Mouse (Mus musculus) lung, embryonic 14.5 days (tissue): ENCODE measurements around the gene Tspan18. TPM values are rescaled to one million over a fixed set of nuclear protein-coding genes. Genes with fewer than 3 reads are reported as not detected.

ENCODE experiments used
- ATAC-seq: fragments of 200-750 bp; cut with Nextera tagmentation; 2 replicates; pipeline ENCODE4 v1.8.0; 2017; ENCODE audit warnings: mild to moderate bottlenecking, moderate TSS enrichment, moderate library complexity; ENCODE audit not compliant: insufficient read depth
- DNase-seq: peaks from one replicate; pipeline ENCODE4 v3.0.0-alpha.2; 2015
- H3K27ac ChIP-seq: fragments of 300-500 bp; sonication (generic); 2 replicates; pipeline ENCODE4 v1.5.1; 2014; ENCODE audit warnings: low read depth, mild to moderate bottlenecking, moderate library complexity
- H3K27me3 ChIP-seq: fragments of 300-500 bp; sonication (generic); 2 replicates; pipeline ENCODE4 v1.6.1; 2014; ENCODE audit warnings: low read length, control low read depth; ENCODE audit not compliant: insufficient read depth
- H3K36me3 ChIP-seq: fragments of 300-500 bp; sonication (generic); 2 replicates; pipeline ENCODE4 v1.6.1; 2014; ENCODE audit warnings: control low read depth; ENCODE audit not compliant: insufficient read depth
- H3K4me1 ChIP-seq: fragments of 300-500 bp; sonication (generic); 2 replicates; pipeline ENCODE4 v1.6.1; 2014; ENCODE audit warnings: antibody characterized with exemption, control low read depth; ENCODE audit not compliant: insufficient read depth
- H3K4me2 ChIP-seq: fragments of 300-500 bp; sonication (generic); 2 replicates; pipeline ENCODE4 v1.6.1; 2014; ENCODE audit warnings: mild to moderate bottlenecking
- H3K4me3 ChIP-seq: fragments of 300-500 bp; sonication (generic); 2 replicates; pipeline ENCODE4 v1.5.1; 2014; ENCODE audit warnings: low read depth, low read length
- H3K9ac ChIP-seq: fragments of 300-500 bp; sonication (generic); 2 replicates; pipeline ENCODE4 v1.6.1; 2014
- H3K9me3 ChIP-seq: fragments of 300-500 bp; sonication (generic); 2 replicates; pipeline ENCODE4 v1.6.1; 2016; ENCODE audit warnings: low read depth, low read length, control low read depth
- CTCF ChIP-seq: IDR thresholded peaks from 2 replicates; pipeline ENCODE4 v1.5.1; 2016; ENCODE audit warnings: antibody characterized with exemption, low read depth
- WGBS: fragments of 180-500 bp; shearing (Covaris S2); extraction: QIAGEN DNeasy Blood & Tissue Kit; methylation state at CpG from one replicate; pipeline ENCODE4 v1.1.7; 2014; 5-methylcytosine and 5-hydroxymethylcytosine counted together
- polyA plus RNA-seq: library from polyadenylated mRNA; unstranded; fragments of >200 nt; fragmentation: Nextera tagmentation; extraction: Ambion mirVana; gene quantifications from 2 replicates; pipeline ENCODE4 v1.2.1, GENCODE M21; 2014

The Tspan18 gene
- polyA plus RNA-seq, 1 experiment from 2014 or later, result 36.8 TPM

DNA sequence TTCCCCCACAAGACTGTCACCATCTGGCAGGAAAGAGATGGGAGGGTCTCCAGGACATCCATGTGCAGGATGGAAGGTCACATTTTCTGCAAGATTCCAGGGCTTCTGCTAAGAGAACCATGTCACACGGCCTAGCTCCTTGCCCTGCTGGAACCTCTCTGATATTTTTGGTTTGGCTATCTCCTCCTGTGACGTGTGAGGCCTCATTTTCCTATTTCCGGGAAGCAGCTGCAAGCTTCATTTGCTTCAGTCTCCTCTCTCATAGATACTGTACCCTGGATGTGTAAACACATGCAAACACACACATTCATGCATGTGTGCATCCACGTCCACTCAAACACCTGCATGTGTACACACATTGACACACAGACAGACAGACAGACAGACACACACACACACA lies 171.5 kb downstream of the Tspan18 start:
- Histone ChIP-seq H3K27ac (no peak overlapping the region), H3K9me3 (no peaks in the 10 kb centered on the region)

DNA sequence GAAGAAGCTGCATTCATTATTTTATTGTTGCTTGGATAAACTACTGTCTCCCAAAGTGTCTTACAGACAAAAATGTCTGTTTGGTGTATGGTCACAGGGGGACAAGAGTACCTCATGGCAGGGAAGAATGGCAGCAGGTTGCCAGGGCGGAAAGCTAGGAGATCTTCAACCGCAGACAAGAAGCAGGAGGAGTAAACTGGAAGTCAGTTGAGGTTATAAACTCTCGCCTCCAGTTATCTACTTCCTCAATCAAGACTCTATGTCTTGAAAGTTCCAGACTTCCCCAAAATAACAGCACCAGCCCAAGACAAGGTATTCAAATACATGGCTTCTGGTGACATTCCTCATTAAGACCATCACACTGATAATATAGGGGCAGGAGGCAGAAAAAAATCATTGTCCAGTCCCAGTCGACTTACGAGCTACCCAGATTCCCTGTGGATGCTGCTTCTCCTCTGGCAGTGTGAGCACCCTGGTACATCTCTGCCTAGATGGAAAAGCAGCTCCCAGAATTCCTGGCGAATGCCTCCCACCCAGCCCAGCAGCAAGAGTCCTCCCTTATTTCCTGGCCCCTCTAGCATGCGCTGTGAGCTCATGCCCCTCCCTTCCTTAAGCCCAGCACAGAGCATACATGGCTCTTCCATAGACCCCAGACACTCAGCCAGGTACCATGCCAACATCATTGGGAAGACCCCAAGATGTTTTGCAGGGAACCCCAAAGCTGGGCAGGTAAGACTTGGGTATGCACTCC lies 172.2 kb downstream of the Tspan18 start:
- DNase-seq (no peak), ATAC-seq (0 out of 2 replicates have a peak, but pooled peaks have one; percentile 39)
- Histone ChIP-seq H3K4me2 (no peak overlapping the region), H3K36me3 (no peaks in the 10 kb centered on the region), H3K4me1 (peaks cover 14% of the 10 kb centered on the region), H3K9me3 (no peaks in the 10 kb centered on the region), H3K9ac (no peak overlapping the region), H3K27me3 (no peaks in the 10 kb centered on the region), H3K27ac (no peak overlapping the region), H3K4me3 (no peak overlapping the region)
- 72% methylated on average over 7 of the region's 7 CpGs for WGBS
- no peak for TF ChIP-seq CTCF

More for the DNA sequence above, 171.5 kb downstream of the Tspan18 start:
- Histone ChIP-seq H3K4me2 (no peak overlapping the region), H3K4me1 (peaks cover 14% of the 10 kb centered on the region), H3K4me3 (no peak overlapping the region), H3K27me3 (no peaks in the 10 kb centered on the region), H3K9ac (no peak overlapping the region), H3K36me3 (no peaks in the 10 kb centered on the region)
- no peak for TF ChIP-seq CTCF
- ATAC-seq (no peak), DNase-seq (no peak)
- WGBS, result 54% methylated on average over 4 of the region's 4 CpGs

DNA sequence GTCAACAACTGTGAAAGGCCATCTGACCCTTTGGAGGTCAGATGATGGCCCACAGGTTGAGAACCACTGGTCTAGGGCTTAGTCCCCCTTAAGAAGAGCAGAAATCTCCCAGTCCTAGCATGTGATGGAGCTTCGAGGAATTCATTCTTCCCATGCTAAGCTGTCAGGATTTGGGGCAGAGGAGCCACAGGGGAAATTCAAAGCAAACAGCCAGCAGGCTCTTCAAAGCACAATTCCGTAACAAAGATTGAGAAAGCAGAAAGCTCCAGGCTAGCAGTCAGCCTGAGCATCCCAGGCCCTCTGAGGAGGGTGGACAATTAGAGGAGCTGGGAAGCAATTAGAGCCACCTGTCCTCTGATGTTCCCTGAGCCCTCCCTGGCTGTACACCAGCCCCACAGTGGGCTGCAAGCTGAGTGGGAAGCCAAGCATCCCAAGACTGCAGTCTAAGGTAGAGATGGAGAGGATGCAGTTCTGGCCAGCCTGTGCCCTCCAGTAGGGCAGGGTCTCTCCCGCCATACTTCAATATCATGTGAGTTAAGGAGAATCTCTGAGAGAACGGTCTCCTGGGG lies 173.8 kb downstream of the Tspan18 start:
- Histone ChIP-seq H3K27ac (no peak overlapping the region), H3K27me3 (no peaks in the 10 kb centered on the region), H3K4me1 (peaks cover 14% of the 10 kb centered on the region), H3K9me3 (no peaks in the 10 kb centered on the region), H3K9ac (no peak overlapping the region), H3K4me2 (no peak overlapping the region), H3K4me3 (no peak overlapping the region), H3K36me3 (no peaks in the 10 kb centered on the region)
- WGBS, result 80% methylated on average over 4 of the region's 4 CpGs
- TF ChIP-seq CTCF, result no peak
- ATAC-seq (no peak), DNase-seq (no peak)

DNA sequence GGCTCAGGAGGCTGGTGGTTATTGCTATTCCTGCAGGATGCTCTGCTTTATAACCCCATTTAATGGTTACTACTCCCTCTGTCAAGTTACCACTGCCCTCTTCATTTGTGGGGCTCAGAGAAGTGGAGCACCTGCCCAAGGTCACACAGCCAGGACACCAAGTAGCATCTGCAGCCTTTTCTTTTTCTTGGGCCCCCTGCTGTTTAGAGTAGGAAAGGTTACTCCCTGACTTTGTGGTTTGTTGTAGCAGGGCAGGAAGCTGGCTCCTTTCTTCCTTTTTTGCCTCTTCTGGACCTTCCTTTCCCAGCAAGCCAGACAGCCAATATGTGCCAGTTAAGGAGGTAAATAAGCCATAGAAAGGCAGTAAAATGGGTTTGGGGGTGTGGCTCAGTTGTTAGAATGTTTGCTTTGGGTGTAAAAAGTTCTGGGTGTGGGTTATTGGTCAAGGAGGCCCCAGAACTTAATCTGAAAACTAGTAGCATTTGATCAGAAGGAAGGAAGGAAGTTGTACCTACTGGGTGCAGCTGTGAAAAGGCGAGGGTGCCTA lies 179.7 kb downstream of the Tspan18 start:
- TF ChIP-seq CTCF, result peak; percentile 23
- Histone ChIP-seq H3K9ac (no peak overlapping the region), H3K4me2 (no peak overlapping the region), H3K9me3 (no peaks in the 10 kb centered on the region), H3K4me3 (no peak overlapping the region), H3K27me3 (no peaks in the 10 kb centered on the region), H3K27ac (no peak overlapping the region), H3K36me3 (no peaks in the 10 kb centered on the region), H3K4me1 (no peaks in the 10 kb centered on the region)
- DNase-seq (no peak), ATAC-seq (no peak)
- WGBS, result 57% methylated on average over 1 of the region's 1 CpGs

DNA sequence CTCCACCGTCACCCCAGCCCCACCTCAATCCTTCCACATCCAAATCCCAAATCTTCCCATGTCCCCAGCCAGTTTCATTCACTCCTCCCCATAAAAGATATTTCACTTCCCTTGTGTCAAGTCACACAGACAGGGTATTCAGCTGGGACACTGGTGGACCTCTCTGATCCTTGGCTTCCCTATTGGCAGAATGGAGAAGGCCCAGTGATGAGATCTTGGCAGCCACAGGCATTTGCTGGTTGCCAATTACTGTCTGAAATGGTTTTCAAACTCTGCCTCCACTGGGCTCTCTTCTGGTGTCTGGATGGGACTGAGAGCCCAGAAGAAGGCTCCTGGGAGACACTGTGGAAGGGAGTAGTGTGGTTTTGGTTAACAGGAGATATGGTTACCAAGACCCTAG lies 180.5 kb downstream of the Tspan18 start:
- ATAC-seq (no peak), DNase-seq (no peak)
- 87% methylated on average over 1 of the region's 1 CpGs for WGBS
- H3K27me3 ChIP-seq, result no peaks in the 10 kb centered on the region
- H3K27ac ChIP-seq, result no peak overlapping the region
- no peak for TF ChIP-seq CTCF
- H3K9me3 ChIP-seq, result no peaks in the 10 kb centered on the region
- no peaks in the 10 kb centered on the region for H3K36me3 ChIP-seq
- H3K4me2 ChIP-seq, result no peak overlapping the region
- no peak overlapping the region for H3K4me3 ChIP-seq
- no peak overlapping the region for H3K9ac ChIP-seq
- no peaks in the 10 kb centered on the region for H3K4me1 ChIP-seq

DNA sequence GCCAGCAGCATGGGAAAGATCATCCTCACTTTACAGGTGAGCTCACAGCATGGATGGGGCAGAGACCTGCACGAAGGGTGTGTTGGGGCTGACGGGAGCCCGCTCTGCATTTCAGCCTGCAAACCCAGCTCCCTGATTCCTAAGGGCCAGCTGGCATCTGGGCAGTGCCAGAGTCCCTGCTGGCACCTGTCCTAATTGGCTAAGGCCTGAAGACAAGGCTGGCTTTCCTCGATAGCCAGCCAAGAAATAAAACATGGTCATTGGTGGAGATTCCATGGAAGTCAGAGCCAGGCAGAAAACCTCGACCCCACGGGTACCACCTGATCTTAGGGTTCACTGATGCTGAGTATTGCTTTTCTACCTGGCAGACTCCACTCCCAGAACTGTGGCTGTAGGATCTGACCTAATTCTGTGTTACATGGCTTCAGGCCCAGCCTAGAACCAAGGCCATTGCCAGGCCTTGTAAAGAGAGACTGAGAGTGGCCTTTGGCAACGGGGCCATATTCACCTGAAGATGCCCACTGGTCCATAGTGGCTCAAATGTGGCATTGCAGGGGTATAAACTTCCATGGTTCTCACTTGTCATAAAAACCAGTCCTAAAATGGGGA lies 181.3 kb downstream of the Tspan18 start:
- no peak for DNase-seq
- H3K4me2 ChIP-seq, result no peak overlapping the region
- no peak overlapping the region for H3K27ac ChIP-seq
- H3K4me3 ChIP-seq, result no peak overlapping the region
- H3K36me3 ChIP-seq, result no peaks in the 10 kb centered on the region
- H3K9me3 ChIP-seq, result no peaks in the 10 kb centered on the region
- 80% methylated on average over 7 of the region's 7 CpGs for WGBS
- H3K27me3 ChIP-seq, result no peaks in the 10 kb centered on the region
- ATAC-seq, result no peak
- no peak for TF ChIP-seq CTCF
- no peaks in the 10 kb centered on the region for H3K4me1 ChIP-seq
- no peak overlapping the region for H3K9ac ChIP-seq

DNA sequence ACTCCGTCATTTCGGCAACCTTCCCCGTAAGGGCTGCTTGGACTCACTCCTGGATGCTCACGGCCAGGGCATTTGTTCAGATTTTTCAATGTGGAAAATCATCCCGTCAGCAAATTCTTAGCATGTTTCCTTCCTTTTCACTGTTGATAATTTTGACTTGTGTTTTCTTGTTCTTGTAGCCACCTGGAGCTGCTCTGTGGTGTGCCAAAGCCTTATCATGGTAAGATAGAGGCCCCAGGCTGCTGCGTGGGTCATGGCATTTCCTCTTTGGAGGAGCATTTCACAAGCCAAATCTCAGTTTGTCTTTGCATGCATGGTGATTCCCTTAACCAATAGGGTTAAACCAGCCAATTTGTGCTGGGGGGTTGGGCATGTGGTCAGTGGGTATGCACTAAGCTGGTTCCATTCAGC lies 182.1 kb downstream of the Tspan18 start:
- Histone ChIP-seq H3K36me3 (no peaks in the 10 kb centered on the region), H3K4me2 (no peak overlapping the region), H3K4me1 (no peaks in the 10 kb centered on the region), H3K27ac (no peak overlapping the region), H3K9ac (no peak overlapping the region), H3K27me3 (no peaks in the 10 kb centered on the region), H3K9me3 (no peaks in the 10 kb centered on the region), H3K4me3 (no peak overlapping the region)
- WGBS, result 56% methylated on average over 6 of the region's 6 CpGs
- DNase-seq, result no peak
- no peak for ATAC-seq
- no peak for TF ChIP-seq CTCF

Other genes with a start within 250 kb of the Tspan18 start
- 46.7 and 51.1 TPM in 2 replicates for gene Trp53i11, start 147.0 kb downstream of the Tspan18 start, polyA plus RNA-seq
- gene Cd82, start 128.6 kb upstream of the Tspan18 start, polyA plus RNA-seq, result 21.7 and 22.2 TPM in 2 replicates
- gene Gm10803, start 226.1 kb upstream of the Tspan18 start, polyA plus RNA-seq, result not detected in 2 replicates